Mouse (Mus musculus): ENCODE results near the gene Kat7. TPM values are rescaled to one million over a fixed set of nuclear protein-coding genes. Genes with fewer than 3 reads are reported as not detected.

The Kat7 gene
- polyA plus RNA-seq, 1 experiment, result not detected

- no peak overlapping the region for H3K4me3 ChIP-seq (ENCODE audit: insufficient read depth, low read depth, low read length)
- TF ChIP-seq CTCF (IDR thresholded peaks at IDR 0.05; ENCODE audit: insufficient read depth, low read depth, low read length) (no peak), POLR2A (IDR thresholded peaks at IDR 0.05; ENCODE audit: insufficient read depth, low read depth, low read length) (no peak)
- 92% methylated on average over 2 of the region's 2 CpGs for WGBS
- H3K4me1 ChIP-seq (ENCODE audit: control insufficient read depth, insufficient read depth, low read length), result peaks cover 28% of the 10 kb centered on the region
- H3K27ac ChIP-seq (ENCODE audit: insufficient read depth, low read depth, low read length), result no peak overlapping the region
Observed at GRCm38 (mm10) chr11:95352686-95353085, 42.6 kb upstream of the Kat7 start.

DNA sequence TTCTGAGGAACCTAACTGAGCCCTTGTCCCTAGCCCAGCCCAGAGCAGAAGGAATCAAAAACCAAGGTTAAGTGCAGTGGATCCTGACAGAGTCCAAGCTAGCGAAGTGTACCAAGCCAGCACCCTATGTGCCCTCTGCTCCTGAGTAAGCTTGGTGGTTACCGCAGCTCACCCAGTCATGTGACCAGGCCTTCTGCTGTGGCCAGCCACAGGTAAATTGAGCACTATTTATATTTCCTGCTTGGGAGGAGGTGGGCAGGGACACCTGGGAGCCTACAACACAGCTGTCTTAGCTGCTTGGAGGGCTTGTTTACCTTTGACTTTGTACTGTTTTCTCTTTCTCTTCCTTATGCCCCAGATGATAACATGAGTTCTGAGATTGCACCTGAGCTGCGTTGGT is 40.9 kb upstream of the Kat7 start:
- no peak for TF ChIP-seq POLR2A (IDR thresholded peaks at IDR 0.05; ENCODE audit: insufficient read depth, low read depth, low read length)
- no peak for TF ChIP-seq CTCF (IDR thresholded peaks at IDR 0.05; ENCODE audit: insufficient read depth, low read depth, low read length)
- Histone ChIP-seq H3K27ac (ENCODE audit: insufficient read depth, low read depth, low read length) (no peak overlapping the region), H3K4me1 (ENCODE audit: control insufficient read depth, insufficient read depth, low read length) (peaks cover 14% of the 10 kb centered on the region), H3K4me3 (ENCODE audit: insufficient read depth, low read depth, low read length) (no peak overlapping the region)
- WGBS, result 91% methylated on average over 3 of the region's 3 CpGs

- Histone ChIP-seq H3K4me3 (ENCODE audit: insufficient read depth, low read depth, low read length) (no peak overlapping the region), H3K4me1 (ENCODE audit: control insufficient read depth, insufficient read depth, low read length) (peaks cover 14% of the 10 kb centered on the region), H3K27ac (ENCODE audit: insufficient read depth, low read depth, low read length) (no peak overlapping the region)
- WGBS, result 55% methylated on average over 6 of the region's 6 CpGs
- no peak for TF ChIP-seq POLR2A (IDR thresholded peaks at IDR 0.05; ENCODE audit: insufficient read depth, low read depth, low read length)
Observed at GRCm38 (mm10) chr11:95350289-95350688, 40.2 kb upstream of the Kat7 start.

DNA sequence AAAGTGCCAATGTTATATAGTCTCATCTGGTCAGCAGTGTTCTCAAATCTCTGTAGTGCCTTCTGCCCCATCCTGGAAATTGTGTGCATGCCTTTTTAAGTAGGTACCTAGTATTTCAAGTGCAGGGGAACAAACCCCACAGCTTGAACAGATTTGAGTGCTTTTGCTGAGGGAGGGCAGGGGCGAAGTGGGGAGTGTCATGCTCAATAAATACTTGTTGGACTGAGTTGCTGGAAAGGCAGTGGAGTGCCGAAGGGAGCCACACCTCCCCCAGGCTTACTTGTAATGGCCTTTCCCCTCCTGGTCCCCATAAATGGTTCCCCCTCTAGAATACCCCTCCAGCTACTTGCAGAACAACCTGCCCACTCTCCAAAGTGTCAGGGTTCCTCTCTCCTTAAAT is 34.1 kb upstream of the Kat7 start:
- H3K4me1 ChIP-seq (ENCODE audit: control insufficient read depth, insufficient read depth, low read length), result peaks cover 19% of the 10 kb centered on the region
- H3K4me3 ChIP-seq (ENCODE audit: insufficient read depth, low read depth, low read length), result no peak overlapping the region
- TF ChIP-seq POLR2A (IDR thresholded peaks at IDR 0.05; ENCODE audit: insufficient read depth, low read depth, low read length) (no peak), CTCF (IDR thresholded peaks at IDR 0.05; ENCODE audit: insufficient read depth, low read depth, low read length) (no peak)
- H3K27ac ChIP-seq (ENCODE audit: insufficient read depth, low read depth, low read length), result peak overlapping the region; percentile 71; the same call in 1 of the 2 replicates
- WGBS, result 73% methylated on average over 2 of the region's 2 CpGs

GRCm38 (mm10) chr11:95343180-95343579 is 33.1 kb upstream of the Kat7 start:
- TF ChIP-seq CTCF (IDR thresholded peaks at IDR 0.05; ENCODE audit: insufficient read depth, low read depth, low read length) (no peak), POLR2A (IDR thresholded peaks at IDR 0.05; ENCODE audit: insufficient read depth, low read depth, low read length) (no peak)
- 24% methylated on average over 4 of the region's 4 CpGs for WGBS
- peak overlapping the region; percentile 83 for H3K27ac ChIP-seq (ENCODE audit: insufficient read depth, low read depth, low read length)

GRCm38 (mm10) chr11:95340664-95341063 is 30.6 kb upstream of the Kat7 start:
- Histone ChIP-seq H3K4me1 (ENCODE audit: control insufficient read depth, insufficient read depth, low read length) (peaks cover 18% of the 10 kb centered on the region), H3K27ac (ENCODE audit: insufficient read depth, low read depth, low read length) (no peak overlapping the region), H3K4me3 (ENCODE audit: insufficient read depth, low read depth, low read length) (no peak overlapping the region)
- 65% methylated on average over 5 of the region's 5 CpGs for WGBS
- TF ChIP-seq CTCF (IDR thresholded peaks at IDR 0.05; ENCODE audit: insufficient read depth, low read depth, low read length) (no peak), POLR2A (IDR thresholded peaks at IDR 0.05; ENCODE audit: insufficient read depth, low read depth, low read length) (no peak)

More at GRCm38 (mm10) chr11:95343180-95343579, 33.1 kb upstream of the Kat7 start:
- Histone ChIP-seq H3K4me1 (ENCODE audit: control insufficient read depth, insufficient read depth, low read length) (peaks cover 19% of the 10 kb centered on the region), H3K4me3 (ENCODE audit: insufficient read depth, low read depth, low read length) (no peak overlapping the region)

- peaks cover 14% of the 10 kb centered on the region for H3K4me1 ChIP-seq (ENCODE audit: control insufficient read depth, insufficient read depth, low read length)
- 40% methylated on average over 1 of the region's 1 CpGs for WGBS
- H3K27ac ChIP-seq (ENCODE audit: insufficient read depth, low read depth, low read length), result no peak overlapping the region
- TF ChIP-seq POLR2A (IDR thresholded peaks at IDR 0.05; ENCODE audit: insufficient read depth, low read depth, low read length) (no peak), CTCF (IDR thresholded peaks at IDR 0.05; ENCODE audit: insufficient read depth, low read depth, low read length) (no peak)
- no peak overlapping the region for H3K4me3 ChIP-seq (ENCODE audit: insufficient read depth, low read depth, low read length)
Observed at GRCm38 (mm10) chr11:95340259-95340658, 30.2 kb upstream of the Kat7 start.

GRCm38 (mm10) chr11:95339471-95340021 is 29.5 kb upstream of the Kat7 start:
- TF ChIP-seq CTCF (IDR thresholded peaks at IDR 0.05; ENCODE audit: insufficient read depth, low read depth, low read length), result no peak
- WGBS, result 29% methylated on average over 14 of the region's 14 CpGs
- Histone ChIP-seq H3K4me1 (ENCODE audit: control insufficient read depth, insufficient read depth, low read length) (peaks cover 9% of the 10 kb centered on the region), H3K27ac (ENCODE audit: insufficient read depth, low read depth, low read length) (peak overlapping the region; percentile 54), H3K4me3 (ENCODE audit: insufficient read depth, low read depth, low read length) (0 out of 2 replicates have a peak overlapping the region, but pooled peaks have one; percentile 5)

DNA sequence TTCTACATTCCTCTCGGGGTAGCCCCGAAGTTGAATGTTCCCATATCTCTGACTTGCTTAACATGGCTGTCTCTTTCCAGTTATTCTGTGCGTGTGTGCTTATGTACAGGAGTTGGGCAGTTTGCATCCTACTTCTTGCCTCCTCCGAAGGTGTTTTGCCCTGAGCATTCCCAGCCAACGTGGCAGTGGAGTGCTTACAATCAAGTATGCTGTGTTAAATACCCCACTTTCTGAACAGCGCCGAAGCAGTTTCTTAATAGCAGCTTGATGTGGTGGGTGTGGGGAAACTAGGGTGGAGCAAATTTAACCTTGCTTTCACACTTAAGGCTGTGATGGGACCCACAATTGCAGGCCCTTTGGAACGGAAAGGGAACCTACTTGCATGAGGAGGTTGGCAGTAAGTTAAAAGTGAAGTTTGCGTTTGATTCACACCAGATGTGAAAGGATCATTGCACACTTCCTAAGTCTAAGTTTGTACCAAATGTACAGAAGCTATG is 27.8 kb upstream of the Kat7 start:
- WGBS, result 30% methylated on average over 9 of the region's 9 CpGs
- Histone ChIP-seq H3K4me1 (ENCODE audit: control insufficient read depth, insufficient read depth, low read length) (peaks cover 3% of the 10 kb centered on the region; the same call in 1 of the 2 replicates), H3K4me3 (ENCODE audit: insufficient read depth, low read depth, low read length) (peak overlapping the region; percentile 66), H3K27ac (ENCODE audit: insufficient read depth, low read depth, low read length) (no peak overlapping the region)
- TF ChIP-seq CTCF (IDR thresholded peaks at IDR 0.05; ENCODE audit: insufficient read depth, low read depth, low read length) (no peak), POLR2A (IDR thresholded peaks at IDR 0.05; ENCODE audit: insufficient read depth, low read depth, low read length) (no peak)
